Mouse (Mus musculus) lung, adult 2 months (tissue): ENCODE results near the gene Il15.

Source experiments
- CTCF ChIP-seq: fragments of 200-500 bp; IDR thresholded peaks from 2 replicates; pipeline ENCODE4 v1.5.1; 2011; ENCODE audit warnings: mild to moderate bottlenecking, low read length, control low read depth; ENCODE audit not compliant: insufficient read depth
- POLR2A ChIP-seq: fragments of 200-500 bp; IDR thresholded peaks from 2 replicates; pipeline ENCODE4 v1.6.1; 2011; ENCODE audit warnings: low read depth, mild to moderate bottlenecking, control low read depth, low read length, borderline replicate concordance; ENCODE audit errors: extremely low read depth

DNA sequence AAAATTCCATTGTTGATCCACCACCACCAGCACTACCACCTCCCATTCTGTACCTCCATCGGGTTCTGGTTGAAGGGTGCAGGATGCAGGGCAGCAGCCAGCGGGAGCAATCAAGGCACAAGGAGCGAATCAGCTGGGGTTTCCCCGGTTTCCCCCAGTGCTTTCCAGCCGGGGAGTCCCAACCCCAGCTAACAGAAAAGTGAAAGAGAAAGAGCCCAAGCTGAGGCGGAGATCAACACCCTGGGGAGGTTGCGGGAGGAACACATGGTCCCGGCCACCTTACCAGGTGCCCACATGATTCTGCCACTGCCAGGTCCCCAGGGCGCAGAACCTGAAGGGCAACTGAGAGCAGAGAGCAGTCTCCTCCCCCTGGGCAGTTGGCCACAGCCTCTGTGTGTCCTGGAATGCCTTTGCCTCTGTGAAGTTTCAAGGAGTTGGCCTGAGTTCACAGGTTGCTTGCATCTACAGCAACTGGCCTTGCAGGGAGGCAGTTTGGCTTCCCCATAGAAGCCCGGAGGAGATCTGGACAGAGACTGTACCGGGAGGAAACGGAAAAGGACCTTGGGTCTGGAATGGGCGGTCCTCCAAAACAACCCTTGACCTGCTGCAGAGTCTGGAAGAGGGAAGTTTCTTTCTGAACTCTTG is at the start of gene Il15:
- no peak for TF ChIP-seq CTCF
- TF ChIP-seq POLR2A = peak; percentile 74; the same call in 1 of the 2 replicates
